Comparison of ENCODE assay signal across 8 mouse cellular contexts in genomic region chr10:116950886-116951285, GRCm38 (mm10). TPM values are rescaled to one million over a fixed set of nuclear protein-coding genes. Genes with fewer than 3 reads are reported as not detected.
A peak's percentile ranks its signal among the peaks of the same experiment; 100 is the strongest.
DNase-seq lines count a peak whose midpoint lies in the region; ATAC-seq lines count a peak whose summit lies in the region.

No protein-coding gene starts in this region.

- H3K27ac ChIP-seq in lung, embryonic 15.5 days: no peak overlapping the region
- no peak overlapping the region for H3K27ac ChIP-seq in embryonic facial prominence, embryonic 11.5 days (replicated peaks; ENCODE audit: low read depth, low read length)
- no peak overlapping the region for H3K27ac ChIP-seq in intestine, embryonic 16.5 days (ENCODE audit: low read length)
- no peak overlapping the region for H3K27ac ChIP-seq in neural tube, embryonic 14.5 days (ENCODE audit: low read depth, low read length)

- H3K9me3 ChIP-seq in lung, embryonic 15.5 days: no peaks in the 10 kb centered on the region
- H3K9me3 ChIP-seq in embryonic facial prominence, embryonic 11.5 days (replicated peaks; ENCODE audit: control insufficient read depth, low read length): no peaks in the 10 kb centered on the region
- peaks cover 5% of the 10 kb centered on the region for H3K9me3 ChIP-seq in intestine, embryonic 16.5 days (ENCODE audit: control insufficient read depth, low read length)
- no peaks in the 10 kb centered on the region for H3K9me3 ChIP-seq in neural tube, embryonic 14.5 days (ENCODE audit: control insufficient read depth, low read length)

- WGBS in lung, embryonic 15.5 days: 22% methylated on average over 5 of the region's 5 CpGs
- WGBS in embryonic facial prominence, embryonic 11.5 days: 18% methylated on average over 5 of the region's 5 CpGs
- 16% methylated on average over 5 of the region's 5 CpGs for WGBS in intestine, embryonic 16.5 days
- WGBS in neural tube, embryonic 14.5 days: 19% methylated on average over 5 of the region's 5 CpGs

- H3K4me3 ChIP-seq in lung, embryonic 15.5 days: peak overlapping the region; percentile 87
- H3K4me3 ChIP-seq in embryonic facial prominence, embryonic 11.5 days (ENCODE audit: low read depth, low read length): peak overlapping the region; percentile 78; the same call in 1 of the 2 replicates
- peak overlapping the region; percentile 69 for H3K4me3 ChIP-seq in intestine, embryonic 16.5 days (ENCODE audit: low read length)
- H3K4me3 ChIP-seq in neural tube, embryonic 14.5 days (ENCODE audit: low read depth, low read length): no peak overlapping the region; the same call in 1 of the 2 replicates

- H3K36me3 ChIP-seq in lung, embryonic 15.5 days: no peaks in the 10 kb centered on the region
- no peaks in the 10 kb centered on the region for H3K36me3 ChIP-seq in embryonic facial prominence, embryonic 11.5 days (replicated peaks; ENCODE audit: control insufficient read depth, insufficient read depth, low read depth, low read length)
- no peaks in the 10 kb centered on the region for H3K36me3 ChIP-seq in intestine, embryonic 16.5 days (ENCODE audit: control insufficient read depth, insufficient read depth, low read length)
- no peaks in the 10 kb centered on the region for H3K36me3 ChIP-seq in neural tube, embryonic 14.5 days (ENCODE audit: control insufficient read depth, insufficient read depth, low read length)

- H3K9ac ChIP-seq in lung, embryonic 15.5 days: peak overlapping the region; percentile 19; the same call in 1 of the 2 replicates
- no peak overlapping the region for H3K9ac ChIP-seq in embryonic facial prominence, embryonic 11.5 days (replicated peaks; ENCODE audit: low read length)
- H3K9ac ChIP-seq in intestine, embryonic 16.5 days (ENCODE audit: low read depth, low read length): peak overlapping the region; percentile 49
- no peak overlapping the region for H3K9ac ChIP-seq in neural tube, embryonic 14.5 days (replicated peaks; ENCODE audit: low read depth, low read length)

- no peak for DNase-seq in lung, postnatal 14 days
- DNase-seq in embryonic facial prominence, embryonic 11.5 days (ENCODE audit: low spot score): no peak
- DNase-seq in urinary bladder, postnatal 14 days (ENCODE audit: low spot score): no peak
- DNase-seq in spleen, postnatal 14 days (ENCODE audit: low spot score in 2 of 2): no peak
- no peak for DNase-seq in adrenal gland, postnatal 36 days

- no peaks in the 10 kb centered on the region for H3K27me3 ChIP-seq in lung, embryonic 15.5 days
- H3K27me3 ChIP-seq in embryonic facial prominence, embryonic 11.5 days (ENCODE audit: control insufficient read depth, insufficient read depth, low read length): no peaks in the 10 kb centered on the region
- H3K27me3 ChIP-seq in intestine, embryonic 16.5 days (replicated peaks; ENCODE audit: control insufficient read depth, insufficient read depth, low read length): no peaks in the 10 kb centered on the region
- H3K27me3 ChIP-seq in neural tube, embryonic 14.5 days (ENCODE audit: control insufficient read depth, insufficient read depth, low read length): no peaks in the 10 kb centered on the region

- H3K4me1 ChIP-seq in lung, embryonic 15.5 days: peaks cover 9% of the 10 kb centered on the region
- no peaks in the 10 kb centered on the region for H3K4me1 ChIP-seq in embryonic facial prominence, embryonic 11.5 days (ENCODE audit: control insufficient read depth, insufficient read depth, low read length)
- H3K4me1 ChIP-seq in intestine, embryonic 16.5 days (ENCODE audit: control insufficient read depth, insufficient read depth, low read length): peaks cover 7% of the 10 kb centered on the region; the same call in 1 of the 2 replicates
- peaks cover 7% of the 10 kb centered on the region; the same call in 1 of the 2 replicates for H3K4me1 ChIP-seq in neural tube, embryonic 14.5 days (ENCODE audit: control insufficient read depth, insufficient read depth, low read length)

- H3K4me2 ChIP-seq in lung, embryonic 15.5 days: peak overlapping the region; percentile 89
- H3K4me2 ChIP-seq in embryonic facial prominence, embryonic 11.5 days (ENCODE audit: low read depth, low read length): no peak overlapping the region; the same call in 1 of the 2 replicates
- peak overlapping the region; percentile 60 for H3K4me2 ChIP-seq in intestine, embryonic 16.5 days (ENCODE audit: low read depth, low read length)
- peak overlapping the region; percentile 35 for H3K4me2 ChIP-seq in neural tube, embryonic 14.5 days (ENCODE audit: low read depth, low read length)

- ATAC-seq in lung, embryonic 15.5 days (ENCODE audit: borderline replicate concordance, extremely low read depth, low FRiP score, low TSS enrichment): no peak
- ATAC-seq in embryonic facial prominence, embryonic 11.5 days (replicated peaks; ENCODE audit: insufficient number of reproducible peaks, low FRiP score, low TSS enrichment, low read depth): no peak
- no peak for ATAC-seq in intestine, embryonic 16.5 days
- no peak for ATAC-seq in neural tube, embryonic 14.5 days (ENCODE audit: low read depth)

RNA-seq across cellular contexts. Expression of gene Rab3ip, which starts 0.3 kb away (rescaled TPM):
- 31.1 and 32.3 TPM in 2 replicates for polyA plus RNA-seq in lung, embryonic 15.5 days (2015; fragmentation: Nextera tagmentation; extraction: Ambion mirVana)
- 38.9 and 42.4 TPM in 2 replicates for polyA plus RNA-seq in embryonic facial prominence, embryonic 11.5 days (2014; fragmentation: Nextera tagmentation; extraction: Ambion mirVana)
- 32.8 and 34.4 TPM in 2 replicates for polyA plus RNA-seq in intestine, embryonic 16.5 days (2015; fragmentation: Nextera tagmentation; extraction: Ambion mirVana)
- 59.6 and 60.7 TPM in 2 replicates for polyA plus RNA-seq in neural tube, embryonic 14.5 days (2014; fragmentation: Nextera tagmentation; extraction: Ambion mirVana)
- total RNA-seq in adrenal gland, postnatal 36 days (2021): 10 to 100 TPM; 35.4 to 51.5 TPM

RNA-seq across cellular contexts. Expression of gene Gm10271, which starts 21.5 kb away (rescaled TPM):
- not detected in 2 replicates for polyA plus RNA-seq in lung, embryonic 15.5 days (2015; fragmentation: Nextera tagmentation; extraction: Ambion mirVana)
- polyA plus RNA-seq in embryonic facial prominence, embryonic 11.5 days (2014; fragmentation: Nextera tagmentation; extraction: Ambion mirVana): not detected in 2 replicates
- polyA plus RNA-seq in intestine, embryonic 16.5 days (2015; fragmentation: Nextera tagmentation; extraction: Ambion mirVana): not detected in 2 replicates
- polyA plus RNA-seq in neural tube, embryonic 14.5 days (2014; fragmentation: Nextera tagmentation; extraction: Ambion mirVana): not detected in 2 replicates
- total RNA-seq in adrenal gland, postnatal 36 days (2021): not detected

RNA-seq across cellular contexts. Expression of gene Best3, which starts 35.2 kb away (rescaled TPM):
- polyA plus RNA-seq in lung, embryonic 15.5 days (2015; fragmentation: Nextera tagmentation; extraction: Ambion mirVana): 0.14 and 0.28 TPM in 2 replicates
- polyA plus RNA-seq in embryonic facial prominence, embryonic 11.5 days (2014; fragmentation: Nextera tagmentation; extraction: Ambion mirVana): 0.20 and 0.32 TPM in 2 replicates
- not detected in 2 replicates for polyA plus RNA-seq in intestine, embryonic 16.5 days (2015; fragmentation: Nextera tagmentation; extraction: Ambion mirVana)
- 0.13 and 0.19 TPM in 2 replicates for polyA plus RNA-seq in neural tube, embryonic 14.5 days (2014; fragmentation: Nextera tagmentation; extraction: Ambion mirVana)
- total RNA-seq in adrenal gland, postnatal 36 days (2021): under 1 TPM; 0.23 to 0.33 TPM

RNA-seq across cellular contexts. Expression of gene Myrfl, which starts 54.2 kb away (rescaled TPM):
- 0.09 TPM in 1 of 2 replicates, not detected in the other for polyA plus RNA-seq in lung, embryonic 15.5 days (2015; fragmentation: Nextera tagmentation; extraction: Ambion mirVana)
- polyA plus RNA-seq in embryonic facial prominence, embryonic 11.5 days (2014; fragmentation: Nextera tagmentation; extraction: Ambion mirVana): 0.11 and 0.18 TPM in 2 replicates
- 9.4 and 10.2 TPM in 2 replicates for polyA plus RNA-seq in intestine, embryonic 16.5 days (2015; fragmentation: Nextera tagmentation; extraction: Ambion mirVana)
- polyA plus RNA-seq in neural tube, embryonic 14.5 days (2014; fragmentation: Nextera tagmentation; extraction: Ambion mirVana): 0.15 and 0.20 TPM in 2 replicates
- total RNA-seq in adrenal gland, postnatal 36 days (2021): under 1 TPM in 1 of 2 experiments, not detected in 1; 0.10 TPM

Comparison
In these comparisons a context has a peak if more than half of its experiments do, and no peak if none do; other contexts are left out.
1. H3K9ac ChIP-seq: peak in lung, embryonic 15.5 days (single experiment) and intestine, embryonic 16.5 days (single experiment); none in embryonic facial prominence, embryonic 11.5 days (single experiment) and neural tube, embryonic 14.5 days (single experiment).